Mouse (Mus musculus): ENCODE data around the gene Gdf10.

Gdf10 gene

DNA sequence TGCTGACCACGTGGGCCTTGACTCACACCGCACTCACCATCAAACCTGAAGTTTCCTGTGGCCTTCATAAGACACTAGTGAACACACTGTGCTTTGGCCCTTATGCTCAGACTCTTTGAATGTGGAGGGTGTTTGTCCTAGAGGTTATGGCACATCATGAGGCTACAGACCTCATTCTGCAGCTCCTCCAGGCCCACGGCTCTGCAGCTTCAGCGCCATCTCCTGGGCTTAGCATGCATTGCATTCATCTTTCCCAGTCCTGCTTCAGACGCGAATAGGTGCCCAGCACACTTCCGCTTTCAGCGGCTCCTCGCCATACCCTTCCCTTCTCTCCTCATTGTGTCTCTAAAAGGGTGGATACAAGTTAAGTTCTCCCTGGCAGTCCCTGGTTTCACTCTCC is 15.7 kb downstream of the Gdf10 start:
- DNase-seq (ENCODE audit: low read depth, low spot score): no peak

DNA sequence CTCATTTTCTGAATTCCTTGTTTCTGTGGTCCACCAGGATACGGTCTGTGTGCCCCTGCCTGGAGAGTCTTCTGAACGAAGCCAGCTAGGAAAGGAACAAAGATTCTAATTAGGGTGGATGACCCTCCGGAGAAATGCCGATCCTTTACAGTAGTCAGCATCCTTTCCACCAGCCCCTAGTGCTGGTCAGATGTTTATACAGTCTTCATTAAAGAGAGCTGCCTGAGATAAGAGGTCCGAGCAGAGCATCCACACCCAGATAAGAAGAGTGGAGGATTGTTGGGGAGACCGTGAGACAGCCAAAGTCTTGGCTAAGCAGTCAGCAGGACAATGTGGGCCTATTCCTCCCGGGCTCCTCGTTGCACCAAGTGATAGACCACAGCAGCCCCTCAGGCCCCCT is 17.4 kb downstream of the Gdf10 start, which contains the start of gene Gdf2:
Gene Gdf2 (plus strand): TSS at position 301 of the 400 bp plus-strand sequence.
- no peak for DNase-seq (ENCODE audit: low read depth, low spot score)

DNA sequence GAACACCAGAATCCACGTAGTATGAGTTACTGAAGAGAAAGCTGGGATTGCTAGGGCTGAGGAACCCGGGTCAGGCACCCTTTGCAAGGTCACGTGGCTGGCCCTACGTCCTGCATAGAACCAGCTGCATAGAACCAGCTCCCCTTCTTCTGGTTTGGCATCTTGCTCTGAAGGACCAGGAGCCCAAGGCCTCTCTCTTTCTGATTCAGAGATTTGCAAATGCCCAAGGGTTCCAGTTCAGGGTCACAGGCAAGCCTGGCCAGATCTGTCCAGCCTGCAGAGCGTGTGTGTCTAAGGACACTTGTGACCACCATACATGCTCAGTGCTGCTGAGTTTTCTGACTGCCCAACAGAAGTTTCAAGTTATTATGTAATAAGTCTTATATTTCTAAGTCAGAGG is 18.8 kb downstream of the Gdf10 start:
- DNase-seq (ENCODE audit: low read depth, low spot score): no peak

DNA sequence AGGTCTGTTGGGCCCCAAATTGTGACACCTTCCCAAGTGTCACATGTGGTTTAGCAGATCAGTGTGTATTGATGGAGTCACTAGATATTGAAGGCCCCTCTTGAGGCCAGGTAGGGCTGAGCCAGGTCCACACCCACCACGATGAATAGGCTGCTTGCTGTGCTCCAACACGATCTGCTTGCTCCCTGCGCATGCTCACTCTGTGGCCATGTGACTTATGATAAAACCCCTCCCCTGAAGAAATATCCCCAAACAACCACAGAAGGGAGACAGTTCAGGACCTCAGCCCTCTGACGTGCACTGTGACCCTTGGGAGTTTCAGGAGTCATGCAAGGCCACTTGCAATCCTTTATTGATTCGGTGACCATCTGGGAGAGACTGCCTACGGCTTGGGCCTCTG is 22.7 kb downstream of the Gdf10 start:
- DNase-seq (ENCODE audit: low read depth, low spot score): no peak

DNA sequence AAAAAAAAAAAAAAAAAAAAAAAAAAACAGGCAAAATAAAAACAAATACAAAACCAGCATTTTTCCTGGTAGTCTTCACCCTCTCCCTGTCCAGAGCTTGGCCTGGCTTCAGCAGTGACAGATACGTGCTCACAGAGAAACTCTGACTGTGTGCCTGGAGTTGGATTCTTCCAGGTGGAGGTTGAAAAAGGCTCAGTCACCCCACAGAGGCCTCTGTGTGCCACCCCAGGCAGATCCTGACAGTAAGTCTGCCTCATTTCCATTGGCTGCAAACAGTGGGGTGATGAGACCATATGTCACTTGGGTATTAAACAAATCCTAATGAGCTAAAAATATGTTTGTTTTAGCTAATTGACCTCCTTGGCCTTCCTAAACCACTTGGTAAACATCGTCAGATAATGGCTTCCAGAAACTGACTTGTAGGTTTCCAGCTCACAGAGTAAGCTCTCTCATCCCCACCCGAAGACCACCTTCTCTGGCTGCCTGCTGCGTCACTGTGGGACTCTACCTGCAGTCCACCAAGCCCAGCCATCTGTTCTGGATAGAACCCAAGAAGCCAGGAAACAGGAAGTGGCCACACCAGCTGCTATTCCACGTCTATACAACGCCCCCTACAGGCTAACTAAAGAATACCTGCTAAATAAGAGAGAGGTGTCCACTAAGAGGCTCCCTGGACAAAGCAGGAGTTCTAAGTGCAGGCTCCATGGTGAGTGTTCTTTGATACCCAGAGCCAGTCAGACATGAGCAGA is 29.0 kb downstream of the Gdf10 start:
- peak; percentile 80 for DNase-seq (ENCODE audit: low read depth, low spot score)

DNA sequence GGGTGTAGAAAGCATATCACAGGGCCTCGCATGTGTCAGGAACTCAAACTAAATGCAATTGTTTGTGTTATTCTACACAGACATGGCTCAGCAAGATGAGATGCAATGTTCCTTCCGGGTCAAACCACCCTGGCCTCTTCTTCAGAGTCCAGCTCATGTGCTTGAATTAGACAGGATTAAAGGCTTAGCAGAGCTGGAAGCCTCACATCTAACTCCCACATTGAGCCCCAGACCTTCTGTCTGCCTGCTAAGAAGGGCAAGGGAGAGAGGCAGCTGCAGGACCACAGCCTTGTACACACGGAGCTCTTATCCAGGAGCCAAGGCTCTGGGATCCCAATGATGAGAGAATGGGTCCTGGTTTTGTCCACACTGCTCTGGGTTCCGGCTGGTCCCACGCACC is 30.4 kb downstream of the Gdf10 start, which contains the start of gene Rbp3:
Gene Rbp3 (plus strand): TSS at position 243 of the 400 bp plus-strand sequence.
- DNase-seq (ENCODE audit: low read depth, low spot score): peak; percentile 91

DNA sequence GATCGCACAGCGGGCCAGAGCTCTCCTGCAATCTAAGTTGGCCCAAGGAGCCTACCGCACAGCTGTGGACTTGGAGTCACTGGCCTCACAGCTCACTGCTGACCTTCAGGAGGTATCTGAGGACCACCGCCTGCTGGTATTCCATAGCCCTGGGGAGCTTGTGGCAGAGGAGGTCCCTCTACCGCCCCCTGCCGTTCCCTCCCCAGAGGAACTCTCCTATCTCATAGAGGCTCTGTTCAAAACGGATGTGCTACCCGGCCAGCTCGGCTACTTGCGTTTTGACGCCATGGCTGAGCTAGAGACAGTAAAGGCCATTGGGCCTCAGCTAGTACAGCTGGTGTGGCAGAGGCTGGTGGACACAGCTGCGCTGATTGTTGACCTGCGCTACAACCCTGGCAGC is 32.7 kb downstream of the Gdf10 start:
- no peak for DNase-seq (ENCODE audit: low read depth, low spot score)

DNA sequence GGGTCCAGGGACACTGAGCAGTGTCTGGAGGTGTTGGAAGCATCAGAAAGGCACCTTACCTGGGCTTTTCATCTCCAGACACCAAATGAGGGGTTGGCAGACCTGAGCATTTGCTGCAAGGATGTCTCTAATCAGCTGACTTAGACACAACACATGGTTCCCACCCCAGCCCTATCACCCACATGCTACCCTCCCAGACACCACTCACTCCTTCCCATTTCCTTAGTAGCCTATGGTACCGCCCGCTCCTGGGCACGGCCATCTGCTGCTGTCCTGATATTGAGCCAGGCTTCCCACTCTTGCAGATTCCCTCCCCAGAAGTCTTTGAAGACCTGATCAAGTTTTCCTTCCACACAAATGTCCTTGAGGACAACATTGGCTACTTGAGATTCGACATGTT is 34.8 kb downstream of the Gdf10 start:
- no peak for DNase-seq (ENCODE audit: low read depth, low spot score)

DNA sequence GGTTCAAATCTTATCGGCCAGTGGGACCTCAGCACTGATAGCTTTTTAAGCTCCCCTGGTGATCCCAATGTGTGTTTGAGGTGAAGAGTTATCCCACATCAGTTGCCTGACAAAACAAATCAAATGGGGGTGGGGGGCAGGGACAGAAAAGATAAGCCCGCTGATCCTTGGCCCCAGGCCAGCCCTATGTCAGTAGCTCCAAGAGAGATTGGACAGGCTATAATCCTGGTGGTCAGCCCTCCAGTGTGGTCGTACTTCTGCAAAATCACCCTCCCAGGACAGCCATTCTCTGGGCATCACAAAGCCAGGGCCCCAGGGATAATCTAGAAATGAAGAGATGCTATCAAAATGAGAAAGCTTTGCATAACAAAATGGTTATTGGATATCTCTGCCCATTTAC is 35.5 kb downstream of the Gdf10 start:
- DNase-seq (ENCODE audit: low read depth, low spot score): no peak

DNA sequence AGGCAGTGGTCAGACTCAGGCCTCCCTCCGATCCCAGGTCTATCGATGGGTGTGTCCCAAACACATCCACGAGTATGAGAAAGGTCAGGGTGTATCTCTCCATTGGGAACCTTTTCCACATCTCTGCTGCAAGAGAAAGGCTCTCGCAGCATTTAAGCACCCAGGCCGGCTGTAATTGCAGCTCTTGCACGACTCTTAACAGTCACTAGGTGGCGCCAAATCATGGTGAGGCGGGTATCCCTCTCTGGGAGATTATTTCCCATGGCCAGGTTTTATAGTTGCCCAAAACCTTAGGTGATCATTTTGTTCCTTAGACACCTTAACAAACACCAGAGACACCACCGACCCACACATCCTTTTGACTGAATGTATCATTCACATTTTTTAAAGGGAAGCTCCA is 36.0 kb downstream of the Gdf10 start:
- DNase-seq (ENCODE audit: low read depth, low spot score): no peak

DNA sequence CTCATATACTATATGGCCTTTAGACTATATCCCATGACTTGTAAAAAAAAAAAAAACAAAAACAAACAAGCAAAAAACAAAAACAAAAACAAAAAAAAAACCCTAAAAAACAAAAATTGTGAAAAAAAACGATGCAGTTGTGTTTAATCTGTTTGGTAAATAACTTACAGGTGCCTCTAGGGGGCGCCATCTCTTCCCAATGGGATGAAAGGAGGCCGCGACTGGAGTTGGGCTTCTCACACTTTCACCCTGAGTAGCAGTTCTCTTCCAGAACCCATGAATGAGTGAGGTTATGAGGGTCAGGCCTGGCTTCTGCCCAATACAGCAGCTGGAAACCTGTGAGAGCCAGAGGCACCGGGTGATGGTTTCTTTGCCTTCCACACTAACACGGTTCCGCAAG is 42.3 kb downstream of the Gdf10 start:
- no peak for DNase-seq (ENCODE audit: low read depth, low spot score)

DNA sequence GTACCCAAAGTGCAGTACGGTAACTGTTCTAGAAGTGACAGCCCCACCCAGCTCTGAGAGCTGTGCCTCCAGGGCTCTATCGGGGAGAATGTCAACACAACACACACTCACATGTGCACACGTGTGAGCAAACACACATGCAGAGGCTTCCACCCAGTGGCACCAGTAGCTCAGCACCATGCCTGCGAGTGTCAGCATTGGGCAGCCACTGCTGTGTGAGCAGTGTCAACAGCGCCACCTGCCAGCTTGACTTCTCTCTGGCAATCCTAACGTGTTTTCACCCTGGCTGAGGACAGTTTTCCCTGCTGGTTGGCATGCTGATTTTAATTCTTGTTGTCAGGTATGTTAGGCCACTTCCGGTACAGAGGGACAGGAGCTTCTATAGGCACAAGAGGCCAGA is 49.3 kb downstream of the Gdf10 start:
- DNase-seq (ENCODE audit: low read depth, low spot score): no peak

DNA sequence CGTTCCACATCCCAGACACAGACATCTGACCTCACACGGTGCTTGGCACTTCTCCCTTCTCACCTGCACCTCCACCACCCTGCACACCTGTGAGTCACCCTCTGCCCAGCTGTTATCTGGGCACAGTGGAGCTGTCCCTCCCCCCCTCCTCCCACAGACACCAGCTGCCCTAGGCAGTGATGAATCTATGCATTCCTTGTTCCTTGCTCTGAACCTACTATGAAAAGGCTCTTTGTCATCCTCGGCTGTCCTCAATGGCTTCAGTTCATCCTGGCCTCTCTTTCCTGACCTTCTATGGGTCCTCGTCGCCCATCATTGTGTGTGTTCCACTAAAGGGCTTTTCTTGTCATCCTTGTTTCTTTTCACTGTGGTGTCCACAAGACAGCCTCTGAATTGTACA is 51.4 kb downstream of the Gdf10 start:
- no peak for DNase-seq (ENCODE audit: low read depth, low spot score)

DNA sequence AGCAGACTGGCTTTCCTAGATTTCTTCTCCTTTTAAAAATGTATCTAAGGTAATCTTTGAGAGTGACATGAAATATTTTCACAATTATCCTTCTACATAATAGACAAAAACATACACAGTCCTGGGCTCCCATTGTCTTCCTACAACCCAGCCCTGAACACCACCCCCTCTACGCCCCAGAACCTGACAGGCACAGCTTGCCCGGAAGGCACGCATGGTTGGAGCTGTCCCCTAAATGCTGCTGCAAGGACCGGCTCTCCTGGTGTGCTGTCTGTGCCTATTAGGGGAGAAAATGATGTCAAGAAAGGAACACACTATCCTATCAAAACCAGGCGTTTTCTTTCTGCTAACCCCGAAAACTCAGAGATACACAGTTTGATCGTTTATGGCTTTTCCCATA is 54.4 kb downstream of the Gdf10 start:
- DNase-seq (ENCODE audit: low read depth, low spot score): no peak

DNA sequence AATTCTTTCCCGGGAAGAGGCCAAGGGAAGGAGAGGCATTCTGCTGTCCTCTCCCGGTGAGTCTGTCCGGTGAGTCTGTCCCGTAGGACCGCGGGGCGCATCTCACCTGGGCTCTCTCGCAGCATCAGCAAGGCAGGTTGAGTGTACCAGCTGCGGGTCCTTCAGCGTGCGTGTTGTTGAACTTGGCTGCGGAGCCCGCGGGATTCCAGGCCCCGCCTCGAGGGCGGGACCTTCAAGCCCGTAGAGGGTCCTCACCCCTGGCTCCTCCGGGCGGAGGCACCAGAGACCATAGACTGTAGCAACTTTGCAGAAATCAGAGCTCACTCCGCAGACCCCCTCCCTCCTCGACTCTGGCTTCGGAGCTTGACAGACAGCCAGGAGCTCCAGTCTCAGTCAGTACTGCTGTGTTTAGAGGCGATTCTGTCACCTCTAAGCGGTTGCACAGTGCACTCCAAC is 55.2 kb downstream of the Gdf10 start, which contains the start of gene Zfp488:
Gene Zfp488 (minus strand): TSS at position 161 of the 456 bp plus-strand sequence.
- DNase-seq (ENCODE audit: low read depth, low spot score): no peak
